Mouse (Mus musculus): ENCODE data around the gene Cramp1l. TPM values are rescaled to one million over a fixed set of nuclear protein-coding genes. Genes with fewer than 3 reads are reported as not detected.

The Cramp1l gene
- total RNA-seq (2021) = 10 to 100 TPM; 28.6 to 29.0 TPM

DNA sequence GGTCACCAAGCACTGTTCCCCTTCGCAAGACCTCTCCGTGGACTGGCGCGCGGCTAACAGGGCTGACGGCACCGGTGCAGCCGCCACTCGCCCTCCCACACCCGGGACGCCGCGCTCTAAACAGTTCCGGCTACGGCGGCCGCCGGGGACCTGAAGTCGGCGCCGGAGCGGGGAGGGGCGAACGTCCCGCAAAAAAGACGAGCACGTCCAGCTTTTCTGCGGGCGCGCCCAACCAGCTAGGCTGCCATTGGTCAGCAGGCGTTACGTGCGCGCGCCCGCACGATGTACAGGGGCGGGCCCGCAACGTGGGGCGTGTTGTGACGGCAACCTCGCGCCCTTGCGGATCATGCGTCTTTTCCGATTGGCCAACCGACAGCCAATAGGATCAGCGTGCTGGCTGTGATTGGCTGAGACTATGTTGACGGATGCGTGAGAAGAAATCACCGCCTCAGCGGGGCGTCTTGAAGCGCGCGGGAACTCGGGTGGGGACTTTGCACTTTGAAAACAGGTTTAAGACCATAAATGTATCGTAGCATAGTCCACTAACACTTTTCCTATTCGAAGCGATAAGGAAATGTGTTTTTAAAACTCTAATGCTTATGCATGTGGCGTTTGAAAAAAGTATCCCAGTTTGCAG lies at the start of gene Cramp1l, which contains the start of gene Ift140:
Gene Cramp1l, minus strand, starts transcription at position 134 of the 637 bp plus-strand sequence.
Gene Ift140, plus strand, starts transcription at position 431 of the 637 bp plus-strand sequence.
- peak; percentile 99 to 100 for DNase-seq (ENCODE audit: low spot score in 2 of 2)
- intact Hi-C loops (cut with DNase I) = loop anchor here (5.0 kb wide), 1 partner anchor 78 kb away; the partner anchor contains the start of gene Mapk8ip3

DNA sequence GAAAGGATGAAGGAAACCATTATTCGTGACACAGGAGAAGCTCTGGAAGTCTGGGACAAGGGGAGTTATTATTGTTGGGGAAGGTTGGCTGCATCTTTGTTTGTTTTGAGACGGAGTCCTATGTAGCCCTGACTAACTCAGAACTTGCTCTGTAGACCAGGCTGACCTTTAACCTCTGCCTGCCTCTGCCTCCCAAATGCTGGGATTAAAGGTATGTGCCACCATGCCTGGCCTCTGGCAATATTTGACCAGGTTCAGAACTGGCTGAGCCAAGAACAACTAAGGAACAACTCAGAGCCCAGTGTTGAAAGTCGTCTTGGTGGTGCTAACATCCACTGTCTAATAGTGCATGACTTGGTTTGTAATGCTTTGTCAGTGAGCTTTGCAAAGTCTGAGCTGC lies 49.6 kb upstream of the Cramp1l start:
- intact Hi-C loops (cut with DNase I) = no loop called here
- DNase-seq (ENCODE audit: low spot score in 2 of 2) = no peak

- no peak for DNase-seq (ENCODE audit: low spot score in 2 of 2)
- intact Hi-C loops (cut with DNase I) = no loop called here
Observed at GRCm38 (mm10) chr17:25064351-25064750, 48.8 kb upstream of the Cramp1l start.

GRCm38 (mm10) chr17:25063872-25064271 lies 48.3 kb upstream of the Cramp1l start:
- DNase-seq (ENCODE audit: low spot score in 2 of 2) = no peak
- intact Hi-C loops (cut with DNase I) = no loop called here

DNA sequence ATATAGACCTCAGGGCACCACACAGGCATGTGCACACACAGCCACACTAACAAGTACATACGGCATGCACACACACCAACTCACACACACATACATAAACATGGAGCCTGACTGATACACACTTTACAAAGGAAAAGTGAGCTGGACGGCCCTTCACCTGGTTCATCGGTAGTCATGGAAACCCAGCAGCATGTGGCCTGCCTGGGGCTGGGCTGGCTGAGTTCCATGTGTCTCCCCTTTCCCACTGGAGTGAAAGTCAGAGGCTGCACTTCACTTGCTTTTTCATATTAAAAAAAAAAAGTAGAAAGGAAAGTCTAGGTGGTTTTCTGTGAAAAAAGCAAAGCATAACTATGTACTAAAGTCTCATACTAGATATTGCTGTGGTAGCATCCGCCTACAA lies 47.7 kb upstream of the Cramp1l start:
- intact Hi-C loops (cut with DNase I) = no loop called here
- DNase-seq (ENCODE audit: low spot score in 2 of 2) = no peak

DNA sequence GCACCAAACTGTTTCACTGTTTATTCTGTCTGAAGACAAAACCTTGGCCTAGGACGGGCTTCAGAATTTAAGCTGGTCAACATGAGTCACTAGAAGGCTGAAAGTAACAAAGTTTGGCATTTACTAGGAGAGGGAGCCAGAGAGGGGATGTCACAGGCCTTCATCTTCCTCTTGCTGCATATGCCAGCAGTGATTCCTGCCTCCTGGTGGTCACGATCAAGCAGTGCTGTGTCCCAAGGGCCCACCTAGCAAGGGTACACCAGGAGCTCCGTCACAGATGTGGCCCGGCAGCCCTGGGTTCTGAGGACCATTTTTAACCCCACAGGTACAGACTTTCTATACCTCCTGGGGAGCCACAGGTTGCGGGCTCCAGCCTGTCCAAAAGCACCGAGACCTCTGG lies 41.5 kb upstream of the Cramp1l start:
- DNase-seq (ENCODE audit: low spot score in 2 of 2) = no peak
- intact Hi-C loops (cut with DNase I) = no loop called here

- peak; percentile 18 to 21 for DNase-seq (ENCODE audit: low spot score in 2 of 2)
- intact Hi-C loops (cut with DNase I) = no loop called here
Observed at GRCm38 (mm10) chr17:25053274-25053673, 37.7 kb upstream of the Cramp1l start.

- DNase-seq (ENCODE audit: low spot score in 2 of 2) = no peak
- intact Hi-C loops (cut with DNase I) = no loop called here
Observed at GRCm38 (mm10) chr17:25047143-25047542, 31.6 kb upstream of the Cramp1l start.

DNA sequence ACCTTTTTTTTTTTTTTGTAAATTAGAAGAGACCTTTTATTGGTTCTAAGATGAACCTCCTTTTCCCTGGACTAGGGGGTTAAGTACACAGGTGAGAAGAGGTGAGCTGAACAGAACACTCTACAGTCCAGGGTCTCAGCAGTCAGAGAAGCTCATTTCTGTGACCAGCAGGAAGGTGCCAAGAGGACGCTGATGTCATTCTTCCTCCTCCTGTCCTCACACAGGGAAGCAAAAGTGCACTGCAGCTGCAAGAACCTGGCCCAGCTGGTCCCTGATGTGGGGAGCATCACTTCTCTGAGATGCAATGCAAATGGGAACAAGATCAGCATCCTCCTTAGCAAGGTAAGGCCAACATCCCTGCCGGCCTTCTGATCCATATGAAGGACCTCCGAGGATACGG lies 29.7 kb upstream of the Cramp1l start:
- intact Hi-C loops (cut with DNase I) = no loop called here
- DNase-seq (ENCODE audit: low spot score in 2 of 2) = no peak

- no peak for DNase-seq (ENCODE audit: low spot score in 2 of 2)
- intact Hi-C loops (cut with DNase I) = loop anchor here (5.0 kb wide), 1 partner anchor 37 kb away; the partner anchor contains the start of gene Tmem204
Observed at GRCm38 (mm10) chr17:25044879-25045278, 29.3 kb upstream of the Cramp1l start.

- intact Hi-C loops (cut with DNase I) = no loop called here
- DNase-seq (ENCODE audit: low spot score in 2 of 2) = no peak
Observed at GRCm38 (mm10) chr17:25036183-25036582, 20.6 kb upstream of the Cramp1l start.

GRCm38 (mm10) chr17:25016292-25017132 lies 924 bp upstream of the Cramp1l start:
- peak; percentile 82 to 84 for DNase-seq (ENCODE audit: low spot score in 2 of 2)
- intact Hi-C loops (cut with DNase I) = loop anchor here (5.0 kb wide), 1 partner anchor 79 kb away; the partner anchor contains the start of gene Mapk8ip3

- intact Hi-C loops (cut with DNase I) = loop anchor here (5.0 kb wide), 1 partner anchor 78 kb away; the partner anchor contains the start of gene Mapk8ip3
- peak in 1 of 2 experiments; percentile 67 for DNase-seq (ENCODE audit: low spot score in 2 of 2)
Observed at GRCm38 (mm10) chr17:25014841-25015570, 582 bp downstream of the Cramp1l start.

- intact Hi-C loops (cut with DNase I) = no loop called here
Observed at GRCm38 (mm10) chr17:25013606-25014501, 1.7 kb downstream of the Cramp1l start.

DNA sequence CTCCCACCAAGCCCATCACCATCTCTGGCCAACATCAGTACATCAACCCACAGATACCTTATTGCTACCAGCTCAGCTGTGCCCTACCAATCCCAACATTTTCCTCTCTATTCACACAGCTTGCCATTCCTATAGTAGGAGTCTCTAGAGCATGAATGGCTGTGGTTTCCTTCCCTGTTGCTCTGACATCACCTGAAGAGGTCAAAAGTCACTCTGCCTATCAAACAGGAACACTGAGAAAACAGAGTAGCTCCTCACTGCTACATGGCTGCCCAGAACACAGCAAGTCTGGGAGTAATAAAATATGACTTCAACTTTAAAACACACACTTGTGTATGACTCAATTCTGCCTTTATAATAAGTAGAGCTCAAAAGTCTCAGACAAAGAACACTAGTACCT lies 8.1 kb downstream of the Cramp1l start:
- intact Hi-C loops (cut with DNase I) = no loop called here
- DNase-seq (ENCODE audit: low spot score in 2 of 2) = no peak

More at GRCm38 (mm10) chr17:25013606-25014501, 1.7 kb downstream of the Cramp1l start:
- DNase-seq (ENCODE audit: low spot score in 2 of 2) = peak; percentile 8 to 10

DNA sequence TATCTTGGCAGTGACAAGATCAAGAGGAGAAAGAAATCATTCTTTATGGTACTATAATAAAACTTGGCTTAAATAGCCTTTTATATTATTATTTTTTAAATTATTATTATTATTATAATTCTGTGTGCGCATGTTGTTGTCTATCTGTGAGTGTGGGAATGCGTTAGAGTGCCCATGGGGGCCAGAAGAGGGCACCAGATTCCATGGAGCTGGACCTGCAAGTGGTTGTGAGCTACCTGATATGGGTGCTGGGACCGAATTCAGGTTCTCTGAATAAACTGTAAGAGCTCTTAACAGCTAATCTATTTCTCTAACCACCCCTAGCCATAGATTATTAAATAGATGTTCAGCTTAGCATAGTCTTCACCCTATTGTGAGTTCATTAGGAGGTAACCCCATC lies 10.5 kb downstream of the Cramp1l start:
- no peak for DNase-seq (ENCODE audit: low spot score in 2 of 2)
- intact Hi-C loops (cut with DNase I) = no loop called here

DNA sequence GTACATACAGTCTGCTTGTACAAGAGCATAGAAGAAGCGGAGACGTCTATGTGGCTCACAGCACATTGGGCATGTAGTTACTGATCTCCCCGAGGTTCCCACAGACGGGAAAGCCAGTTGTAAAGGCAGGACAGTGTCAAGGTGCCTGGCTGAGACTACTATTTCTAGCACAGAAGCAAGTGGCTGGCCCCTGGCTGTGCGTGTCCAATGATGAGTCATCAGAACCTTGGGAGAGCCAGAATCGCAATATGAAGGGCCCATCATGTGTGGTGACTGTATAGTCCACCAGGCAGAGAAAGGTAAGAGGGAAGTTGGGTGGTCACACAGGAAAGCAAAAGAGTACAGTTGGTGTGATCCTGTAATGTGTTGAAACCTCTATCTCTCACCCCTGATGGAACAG lies 20.9 kb downstream of the Cramp1l start:
- DNase-seq (ENCODE audit: low spot score in 2 of 2) = no peak
- intact Hi-C loops (cut with DNase I) = no loop called here

GRCm38 (mm10) chr17:24987221-24987620 lies 28.4 kb downstream of the Cramp1l start:
- DNase-seq (ENCODE audit: low spot score in 2 of 2) = peak; percentile 28 to 32
- intact Hi-C loops (cut with DNase I) = no loop called here

Measured in left cerebral cortex, postnatal 36 days (tissue).